Mouse (Mus musculus) hindbrain, postnatal 0 days (tissue): Measurements from ENCODE around the gene Apol6. TPM values are rescaled to one million over a fixed set of nuclear protein-coding genes. Genes with fewer than 3 reads are reported as not detected.
A peak's percentile ranks its signal among the peaks of the same experiment; 100 is the strongest.

ENCODE experiments used
- ATAC-seq: fragments of 200-750 bp; cut with Nextera tagmentation; 2 replicates; pipeline ENCODE4 v1.8.0; 2017; ENCODE audit warnings: mild to moderate bottlenecking, moderate TSS enrichment, moderate library complexity
- DNase-seq: peaks from one replicate; pipeline ENCODE4 v3.0.0-alpha.2; 2015; ENCODE audit warnings: low spot score
- H3K27ac ChIP-seq: fragments of 300-500 bp; sonication (generic); 2 replicates; pipeline ENCODE4 v1.5.1; 2014; ENCODE audit warnings: mild to moderate bottlenecking
- H3K27me3 ChIP-seq: fragments of 300-500 bp; sonication (generic); 2 replicates; pipeline ENCODE4 v1.6.1; 2014; ENCODE audit warnings: low read length, mixed read lengths; ENCODE audit not compliant: insufficient read depth
- H3K36me3 ChIP-seq: fragments of 300-500 bp; sonication (generic); 2 replicates; pipeline ENCODE4 v1.6.1; 2014; ENCODE audit warnings: low read length, mixed read lengths; ENCODE audit not compliant: insufficient read depth
- H3K4me1 ChIP-seq: fragments of 300-500 bp; sonication (generic); 2 replicates; pipeline ENCODE4 v1.6.1; 2014; ENCODE audit warnings: antibody characterized with exemption, low read length, mixed read lengths; ENCODE audit not compliant: insufficient read depth
- H3K4me2 ChIP-seq: fragments of 300-500 bp; sonication (generic); 2 replicates; pipeline ENCODE4 v1.6.1; 2014; ENCODE audit warnings: low read depth, mild to moderate bottlenecking, low read length, moderate library complexity, mixed read lengths
- H3K4me3 ChIP-seq: fragments of 300-500 bp; sonication (generic); 2 replicates; pipeline ENCODE4 v1.5.1; 2014; ENCODE audit warnings: low read length
- H3K9ac ChIP-seq: fragments of 300-500 bp; sonication (generic); replicated peaks from 2 replicates; pipeline ENCODE4 v1.6.1; 2014; ENCODE audit warnings: mild to moderate bottlenecking, low read length, moderate library complexity, mixed read lengths
- H3K9me3 ChIP-seq: fragments of 300-500 bp; sonication (generic); 2 replicates; pipeline ENCODE4 v1.6.1; 2016; ENCODE audit warnings: low read length, mixed read lengths
- CTCF ChIP-seq: IDR thresholded peaks from 2 replicates; pipeline ENCODE4 v1.5.1; 2016; ENCODE audit warnings: antibody characterized with exemption, control low read depth, low read depth
- WGBS: fragments of 180-500 bp; shearing (Covaris S2); extraction: QIAGEN DNeasy Blood & Tissue Kit; methylation state at CpG from one replicate; pipeline ENCODE4 v1.1.7; 2014; 5-methylcytosine and 5-hydroxymethylcytosine counted together
- polyA plus RNA-seq: library from polyadenylated mRNA; unstranded; fragments of >200 nt; fragmentation: Nextera tagmentation; extraction: Ambion mirVana; gene quantifications from 2 replicates; pipeline ENCODE4 v1.2.1, GENCODE M21; 2015
- total RNA-seq: library from RNA; depleted of rRNA; stranded (reverse); fragments of >200 nt; gene quantifications from 2 replicates; pipeline ENCODE4 v1.2.3, GENCODE M21; 2014

Gene Apol6
- total and polyA plus RNA-seq, 2 experiments from 2014 or later, result 1.1 TPM; not detected in 1

DNA sequence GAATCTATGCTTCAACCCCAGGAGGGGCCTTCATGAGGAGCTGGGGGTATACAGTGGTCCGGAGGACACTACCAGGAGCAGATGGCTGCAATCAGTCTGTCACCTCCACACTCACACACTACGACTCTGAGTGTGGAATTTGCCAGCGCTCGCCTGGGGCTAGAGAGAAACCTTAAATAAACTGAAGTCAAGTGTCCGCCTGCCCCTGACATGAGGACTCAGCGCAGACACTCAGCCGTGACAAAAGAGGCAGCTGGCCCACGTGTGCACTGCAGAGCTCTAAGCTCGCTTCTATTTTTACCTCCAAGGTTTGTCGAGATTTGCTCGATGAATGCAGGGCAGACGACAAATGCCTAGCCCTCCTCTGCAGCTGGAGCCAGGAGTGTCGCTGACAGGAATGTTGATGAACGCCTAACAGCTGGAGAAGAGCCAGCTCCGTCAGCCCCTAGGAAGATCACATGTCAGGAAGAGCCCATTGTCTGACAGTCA lies 30.7 kb upstream of the Apol6 start:
- peaks cover 4% of the 10 kb centered on the region; the same call in 1 of the 2 replicates for H3K4me1 ChIP-seq
- H3K9ac ChIP-seq, result peak overlapping the region; percentile 23; the same call in 1 of the 2 replicates
- ATAC-seq, result peak; percentile 70
- 13% methylated on average over 15 of the region's 15 CpGs for WGBS
- peak overlapping the region; percentile 67; the same call in 1 of the 2 replicates for H3K27ac ChIP-seq
- H3K4me3 ChIP-seq, result no peak overlapping the region
- DNase-seq, result peak; percentile 75
- no peaks in the 10 kb centered on the region for H3K27me3 ChIP-seq
- no peaks in the 10 kb centered on the region for H3K36me3 ChIP-seq
- no peak for TF ChIP-seq CTCF
- no peak overlapping the region for H3K4me2 ChIP-seq
- H3K9me3 ChIP-seq, result no peaks in the 10 kb centered on the region

DNA sequence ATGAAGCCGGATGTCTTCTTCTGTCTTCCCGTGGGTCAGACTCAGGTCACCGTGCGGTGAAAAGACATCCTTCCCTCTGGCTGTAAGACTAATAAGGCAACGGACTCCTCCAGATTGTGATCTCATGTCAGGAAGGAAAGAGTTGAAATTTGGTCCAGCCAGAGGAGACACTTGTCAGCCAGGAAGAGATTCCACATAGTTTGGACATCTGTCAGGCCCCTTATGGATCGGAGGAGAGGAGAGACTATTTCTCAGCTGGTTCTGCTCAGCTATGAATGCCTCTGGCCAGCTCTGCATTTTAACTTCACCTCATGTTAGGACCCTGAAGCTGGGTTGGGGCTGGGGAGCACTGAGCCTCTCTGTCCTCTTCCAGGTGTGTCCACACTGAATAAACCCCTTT lies 30.1 kb upstream of the Apol6 start:
- no peak for TF ChIP-seq CTCF
- 68% methylated on average over 6 of the region's 6 CpGs for WGBS
- peak; percentile 5 for DNase-seq
- Histone ChIP-seq H3K36me3 (no peaks in the 10 kb centered on the region), H3K4me2 (peak overlapping the region; percentile 14; the same call in 1 of the 2 replicates), H3K27me3 (no peaks in the 10 kb centered on the region), H3K4me1 (peaks cover 4% of the 10 kb centered on the region; the same call in 1 of the 2 replicates), H3K27ac (peak overlapping the region; percentile 67; the same call in 1 of the 2 replicates), H3K9ac (no peak overlapping the region), H3K4me3 (no peak overlapping the region), H3K9me3 (no peaks in the 10 kb centered on the region)
- ATAC-seq, result no peak

- H3K4me2 ChIP-seq, result 0 out of 2 replicates have a peak overlapping the region, but pooled peaks have one; percentile 14
- H3K9ac ChIP-seq, result no peak overlapping the region
- ATAC-seq, result no peak
- H3K36me3 ChIP-seq, result no peaks in the 10 kb centered on the region
- no peaks in the 10 kb centered on the region for H3K27me3 ChIP-seq
- TF ChIP-seq CTCF, result no peak
- peaks cover 4% of the 10 kb centered on the region; the same call in 1 of the 2 replicates for H3K4me1 ChIP-seq
- H3K4me3 ChIP-seq, result no peak overlapping the region
- DNase-seq, result no peak
- WGBS, result 70% methylated on average over 4 of the region's 4 CpGs
- H3K27ac ChIP-seq, result peak overlapping the region; percentile 67; the same call in 1 of the 2 replicates
- H3K9me3 ChIP-seq, result no peaks in the 10 kb centered on the region
These were observed 29.5 kb upstream of the Apol6 start for GRCm38 (mm10) chr15:77014985-77015384.

DNA sequence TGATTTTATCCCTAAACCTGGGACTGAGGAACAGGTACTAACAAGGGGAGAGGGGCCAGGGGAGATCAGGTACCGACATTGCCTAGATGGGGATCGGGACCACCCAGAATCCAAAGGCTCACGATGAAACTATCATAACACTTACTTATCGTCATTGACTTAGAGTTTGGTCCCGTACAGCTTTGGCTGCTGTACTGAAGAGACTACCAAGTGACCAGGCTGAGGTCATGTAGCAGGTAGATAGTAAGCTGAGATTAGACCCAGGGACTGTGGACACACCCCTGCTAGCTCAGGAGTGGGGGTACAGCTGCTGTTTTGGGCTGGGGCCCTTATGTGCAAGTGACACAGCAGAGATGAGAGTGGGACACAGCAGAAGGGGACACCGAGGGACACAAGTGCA lies 28.0 kb upstream of the Apol6 start:
- Histone ChIP-seq H3K9ac (no peak overlapping the region), H3K9me3 (no peaks in the 10 kb centered on the region), H3K27me3 (no peaks in the 10 kb centered on the region), H3K4me2 (no peak overlapping the region), H3K4me3 (no peak overlapping the region), H3K27ac (no peak overlapping the region), H3K36me3 (no peaks in the 10 kb centered on the region), H3K4me1 (peaks cover 4% of the 10 kb centered on the region; the same call in 1 of the 2 replicates)
- no peak for TF ChIP-seq CTCF
- ATAC-seq (no peak), DNase-seq (no peak)
- WGBS, result 94% methylated on average over 6 of the region's 6 CpGs

- no peaks in the 10 kb centered on the region for H3K9me3 ChIP-seq
- H3K9ac ChIP-seq, result no peak overlapping the region
- ATAC-seq (no peak), DNase-seq (no peak)
- H3K4me1 ChIP-seq, result peaks cover 4% of the 10 kb centered on the region; the same call in 1 of the 2 replicates
- H3K27me3 ChIP-seq, result no peaks in the 10 kb centered on the region
- no peak overlapping the region for H3K4me3 ChIP-seq
- no peaks in the 10 kb centered on the region for H3K36me3 ChIP-seq
- no peak overlapping the region for H3K27ac ChIP-seq
- TF ChIP-seq CTCF, result no peak
- H3K4me2 ChIP-seq, result no peak overlapping the region
These were observed 26.6 kb upstream of the Apol6 start for GRCm38 (mm10) chr15:77017897-77018296.

- H3K9me3 ChIP-seq, result no peaks in the 10 kb centered on the region
- peak; percentile 66 for TF ChIP-seq CTCF
- no peaks in the 10 kb centered on the region for H3K27me3 ChIP-seq
- ATAC-seq (no peak), DNase-seq (peak; percentile 57)
- no peak overlapping the region for H3K27ac ChIP-seq
- H3K36me3 ChIP-seq, result no peaks in the 10 kb centered on the region
- WGBS, result 67% methylated on average over 6 of the region's 6 CpGs
- H3K4me2 ChIP-seq, result no peak overlapping the region
- no peak overlapping the region for H3K9ac ChIP-seq
- no peak overlapping the region for H3K4me3 ChIP-seq
- H3K4me1 ChIP-seq, result peaks cover 4% of the 10 kb centered on the region; the same call in 1 of the 2 replicates
These were observed 25.7 kb upstream of the Apol6 start for GRCm38 (mm10) chr15:77018740-77019340.

DNA sequence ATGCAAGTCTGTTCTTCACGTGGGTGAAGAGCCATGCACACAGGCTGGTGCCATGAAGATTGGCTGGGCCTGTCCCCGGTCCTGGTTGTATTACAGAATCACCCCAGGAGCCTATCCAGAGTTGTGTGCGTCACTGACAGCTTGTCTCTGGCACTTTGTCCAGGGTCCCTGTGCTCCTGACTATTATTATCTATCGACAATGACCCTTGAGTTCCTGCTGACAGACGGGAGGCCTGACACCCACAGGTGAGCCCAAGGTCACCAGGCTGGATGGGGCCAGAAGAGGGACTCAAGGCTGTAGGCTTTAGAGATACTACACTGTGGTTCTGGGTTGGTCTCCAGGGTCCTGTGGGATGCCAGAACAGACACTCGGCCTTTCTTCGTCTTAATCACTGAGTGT lies 25.0 kb upstream of the Apol6 start:
- Histone ChIP-seq H3K9me3 (no peaks in the 10 kb centered on the region), H3K36me3 (no peaks in the 10 kb centered on the region), H3K9ac (no peak overlapping the region), H3K4me1 (peaks cover 4% of the 10 kb centered on the region; the same call in 1 of the 2 replicates), H3K27ac (no peak overlapping the region), H3K27me3 (no peaks in the 10 kb centered on the region), H3K4me2 (no peak overlapping the region), H3K4me3 (no peak overlapping the region)
- DNase-seq (no peak), ATAC-seq (no peak)
- 81% methylated on average over 7 of the region's 7 CpGs for WGBS
- no peak for TF ChIP-seq CTCF
